Mouse (Mus musculus) cerebellum, adult (tissue): ENCODE results near the gene Cgrrf1.

Source experiments
- ATAC-seq: cut with Nextera tagmentation; 2 replicates; pipeline ENCODE4 v1.9.2; 2017; ENCODE audit warnings: mild to moderate bottlenecking, moderate library complexity, mixed read lengths; ENCODE audit not compliant: insufficient number of reproducible peaks, low FRiP score, low TSS enrichment

The Cgrrf1 gene

DNA sequence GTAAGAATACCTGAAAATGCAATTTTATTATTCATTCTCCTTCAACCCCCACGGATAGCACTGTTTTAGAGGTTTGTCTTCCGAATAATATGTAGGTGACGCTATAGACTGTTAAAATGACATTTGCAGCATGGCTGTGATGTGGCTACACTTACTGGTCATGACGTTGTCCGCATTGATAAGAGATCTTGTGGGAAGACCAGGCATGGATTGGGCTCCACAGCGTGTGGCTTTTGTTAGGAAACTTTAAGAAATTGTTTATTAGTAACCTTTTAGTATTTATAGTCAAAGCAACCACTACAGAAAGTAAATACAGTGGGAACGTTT is 53.5 kb downstream of the Cgrrf1 start:
- ATAC-seq: no peak

DNA sequence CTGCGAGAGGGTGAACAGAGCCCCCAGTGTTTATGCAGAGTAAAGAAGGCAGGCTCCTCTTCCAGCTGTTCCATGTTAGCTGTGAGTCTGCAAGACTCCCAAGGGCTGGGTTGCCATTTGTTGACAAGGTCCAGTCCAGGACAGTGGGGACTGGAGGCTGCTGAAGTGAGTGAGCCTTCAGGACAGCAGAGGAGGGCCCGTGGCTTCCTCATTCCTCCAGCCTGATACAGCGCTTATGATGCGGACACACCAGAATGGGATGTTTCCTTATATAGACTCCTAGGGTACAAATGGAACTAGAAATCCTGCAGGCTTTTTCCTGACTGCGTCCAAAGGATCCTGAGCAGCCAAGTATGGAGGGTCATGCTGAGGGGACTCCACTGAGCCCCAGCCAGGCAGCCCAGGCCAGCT is 54.0 kb downstream of the Cgrrf1 start:
- no peak for ATAC-seq

DNA sequence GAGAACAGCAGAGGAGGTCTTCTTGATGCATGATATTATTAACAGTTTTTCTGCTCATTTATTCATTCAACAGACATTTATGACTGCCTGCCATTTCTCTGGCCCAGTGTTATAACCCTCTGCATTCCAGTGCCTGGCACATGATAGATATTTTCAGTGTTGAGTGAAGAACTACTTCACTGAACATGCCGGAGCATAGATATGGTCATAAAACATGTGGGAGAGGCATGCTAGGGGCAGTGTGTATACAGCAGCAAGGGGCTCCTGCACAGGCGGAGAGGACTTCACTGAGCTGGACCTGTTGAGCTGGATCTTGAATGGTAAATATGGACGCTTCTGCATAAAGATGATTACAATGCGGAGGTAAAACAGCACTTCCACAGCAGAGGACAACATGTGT is 57.2 kb downstream of the Cgrrf1 start:
- ATAC-seq: no peak

DNA sequence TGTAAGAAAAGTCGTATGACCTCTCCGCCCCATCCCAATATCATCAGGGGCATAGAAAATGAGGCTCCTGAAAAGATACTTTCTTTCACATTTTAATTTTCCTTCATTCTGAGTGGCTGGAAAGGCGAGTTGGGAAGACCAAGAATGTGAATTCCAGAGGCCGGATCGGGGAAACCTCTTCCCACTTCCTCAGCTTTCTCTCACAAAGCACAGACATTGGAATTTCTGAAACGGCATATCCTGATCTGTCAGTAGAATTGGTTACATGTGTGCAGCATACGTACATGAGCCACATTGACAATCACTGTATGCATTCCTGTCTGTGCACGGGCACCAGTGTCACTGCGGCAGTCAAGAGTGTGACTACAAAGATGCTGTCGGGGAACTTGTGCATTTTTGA is 62.0 kb downstream of the Cgrrf1 start:
- ATAC-seq: no peak

DNA sequence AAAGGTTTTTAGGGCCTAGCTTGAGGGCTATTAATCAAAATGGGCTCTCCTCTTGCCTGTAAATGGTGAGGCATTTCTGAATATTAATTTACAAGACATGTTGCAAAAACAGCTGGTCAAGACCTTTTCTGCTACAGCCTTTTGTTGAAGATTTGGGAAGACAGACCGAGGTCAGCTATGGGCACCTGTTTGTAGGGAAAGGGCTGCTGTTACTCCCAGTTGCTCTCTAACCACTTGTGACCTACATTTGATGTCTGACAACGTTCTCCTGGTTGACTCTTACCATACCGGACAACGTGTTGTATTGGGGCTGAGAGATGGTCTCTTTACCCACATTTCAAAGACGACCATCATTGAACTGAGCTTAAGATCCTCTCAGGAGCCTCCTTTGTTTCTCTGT is 66.0 kb downstream of the Cgrrf1 start:
- ATAC-seq: no peak

DNA sequence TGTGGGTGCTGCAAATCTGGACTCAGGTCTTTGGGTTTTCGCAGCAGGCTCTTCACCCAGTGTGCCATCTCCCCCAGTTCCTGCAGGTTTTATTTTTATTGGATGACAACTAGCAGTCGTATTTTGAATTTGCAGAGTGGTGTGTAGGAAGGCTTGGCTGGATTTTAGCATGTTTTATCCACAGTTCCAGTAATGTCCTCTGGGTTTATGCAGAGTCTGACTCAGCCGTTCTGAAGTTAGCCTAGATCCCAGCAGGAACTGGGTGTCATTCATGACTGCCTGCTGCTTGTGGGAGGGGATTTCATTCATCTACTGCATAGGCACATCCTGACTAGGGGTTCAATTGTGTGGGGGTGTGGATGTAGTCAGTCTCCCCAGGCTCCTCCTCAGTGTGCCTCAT is 66.7 kb downstream of the Cgrrf1 start:
- ATAC-seq: no peak

DNA sequence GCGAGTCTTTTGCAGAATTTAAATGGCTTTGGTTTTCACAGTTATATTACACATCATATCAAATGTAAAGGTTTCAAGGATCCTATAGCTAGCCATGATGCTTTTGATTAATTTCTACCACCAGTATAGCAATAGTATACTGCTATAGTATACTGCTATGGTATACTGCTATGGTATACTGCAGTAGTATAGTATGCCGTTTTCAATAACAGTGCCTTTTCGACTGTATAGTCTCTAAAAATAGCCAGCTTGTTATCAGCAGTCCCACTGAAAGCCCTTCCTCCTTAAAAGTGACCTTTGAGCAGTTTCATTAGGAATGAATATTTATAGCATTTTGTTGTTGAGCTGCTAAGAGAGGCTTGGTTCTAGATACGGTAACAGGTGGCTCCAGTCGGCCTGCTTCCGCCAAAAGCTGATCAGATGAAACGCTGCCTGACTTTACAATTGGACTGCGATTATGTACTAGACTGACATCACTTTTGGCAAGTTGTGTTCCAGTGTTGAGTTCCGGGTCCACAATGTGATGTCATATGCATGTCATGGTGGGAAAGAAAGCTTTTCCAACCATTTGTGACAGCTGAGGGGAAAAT is 70.7 kb downstream of the Cgrrf1 start:
- no peak for ATAC-seq
